Mouse (Mus musculus) bone marrow, adult 2 months (tissue): Measurements from ENCODE around the gene Nav2.

Experiments
- CTCF ChIP-seq: fragments of 200-500 bp; IDR thresholded peaks from 2 replicates; pipeline ENCODE4 v1.5.1; 2011; ENCODE audit warnings: low read length, control low read depth; ENCODE audit not compliant: control insufficient read depth, insufficient read depth
- POLR2A ChIP-seq: fragments of 200-500 bp; IDR thresholded peaks from 2 replicates; pipeline ENCODE4 v1.6.1; 2011; ENCODE audit warnings: low read depth, mild to moderate bottlenecking, control low read depth, low read length, borderline replicate concordance; ENCODE audit not compliant: control insufficient read depth

DNA sequence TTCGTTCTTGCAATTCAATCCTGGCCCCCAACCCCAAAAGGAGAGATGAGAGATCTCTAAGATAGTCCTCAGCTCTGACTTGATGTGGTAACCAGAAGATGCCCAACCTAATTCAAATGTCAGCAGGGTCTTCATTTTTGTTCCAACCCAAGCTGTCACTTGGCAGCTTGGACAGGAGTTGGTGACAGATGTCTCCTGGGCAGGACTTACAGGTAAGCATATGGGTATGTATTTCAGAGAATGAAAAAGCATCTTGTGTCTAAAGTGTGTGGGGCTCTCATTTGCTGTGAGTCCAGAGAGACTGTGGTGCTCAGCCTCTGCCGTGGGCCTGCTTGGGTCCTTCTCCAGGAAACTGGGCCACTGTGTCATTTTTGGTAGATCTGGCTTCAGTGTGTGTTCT lies 23.6 kb downstream of the Nav2 start:
- no peak for TF ChIP-seq POLR2A
- no peak for TF ChIP-seq CTCF
